ENCODE assay signal across 33 mouse cellular contexts in the genomic region with DNA sequence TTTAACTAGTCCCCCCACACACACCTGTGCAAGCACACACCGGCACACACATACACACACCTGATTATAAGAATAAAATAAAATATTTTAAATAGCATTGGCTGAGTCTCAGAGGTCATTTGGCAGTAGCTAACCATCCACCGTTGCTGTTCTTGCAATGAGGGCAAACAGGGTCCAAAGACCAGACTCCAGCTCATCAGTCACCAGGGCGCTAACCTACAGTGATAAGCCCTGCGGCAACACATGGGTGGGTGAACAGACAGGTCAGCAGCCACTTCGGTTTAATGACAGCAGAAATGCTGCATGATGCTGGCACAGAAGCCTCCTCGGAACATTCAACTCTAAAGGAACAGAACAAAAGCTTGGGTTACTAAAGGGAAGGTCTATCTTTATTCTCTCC. TPM values are rescaled to one million over a fixed set of nuclear protein-coding genes. Genes with fewer than 3 reads are reported as not detected.
A peak's percentile ranks its signal among the peaks of the same experiment; 100 is the strongest.
DNase-seq lines count a peak whose midpoint lies in the region; ATAC-seq and TF ChIP-seq lines count a peak whose summit lies in the region.
"Had no signal": no experiment of that assay in that cellular context is flagged by ENCODE, and none has a peak within 500 bp of the region (broad histone marks: within the 10 kb centered on the region; RNA-seq: fewer than 3 reads in every experiment).

No protein-coding gene starts in this region.

- no peak for TF ChIP-seq CTCF in liver, embryonic 14.5 days (IDR thresholded peaks at IDR 0.05; ENCODE audit: low read depth)

- H3K4me2 ChIP-seq in hindbrain, embryonic 11.5 days (replicated peaks; ENCODE audit: low read depth, low read length), result no peak overlapping the region
- no peak overlapping the region for H3K4me2 ChIP-seq in kidney, embryonic 15.5 days
- H3K4me2 ChIP-seq in liver, embryonic 14.5 days (ENCODE audit: low read depth), result no peak overlapping the region
- H3K4me2 ChIP-seq: hindbrain, embryonic 14.5 days; midbrain, embryonic 12.5 days; neural tube, embryonic 15.5 days had no signal

- H3K4me3 ChIP-seq in hindbrain, embryonic 10.5 days, result no peak overlapping the region
- H3K4me3 ChIP-seq in hindbrain, embryonic 11.5 days (ENCODE audit: low read depth, low read length), result no peak overlapping the region
- H3K4me3 ChIP-seq in kidney, embryonic 15.5 days (replicated peaks), result no peak overlapping the region
- H3K4me3 ChIP-seq in liver, embryonic 14.5 days (ENCODE audit: insufficient read depth in 1 of 2, low read depth in 2 of 2, low read length in 2 of 2), result no peak overlapping the region
- H3K4me3 ChIP-seq: midbrain, embryonic 12.5 days; neural tube, embryonic 15.5 days had no signal

- H3K27ac ChIP-seq in hindbrain, embryonic 10.5 days, result 0 out of 2 replicates have a peak overlapping the region, but pooled peaks have one; percentile 30
- no peak overlapping the region for H3K27ac ChIP-seq in hindbrain, embryonic 11.5 days (ENCODE audit: low read depth, low read length)
- H3K27ac ChIP-seq in kidney, embryonic 15.5 days, result no peak overlapping the region
- H3K27ac ChIP-seq in liver, embryonic 14.5 days, result no peak overlapping the region
- H3K27ac ChIP-seq: hindbrain, embryonic 14.5 days; neural tube, embryonic 15.5 days had no signal

- H3K27me3 ChIP-seq in hindbrain, embryonic 10.5 days (ENCODE audit: insufficient read depth, poor library complexity, severe bottlenecking), result no peaks in the 10 kb centered on the region
- no peaks in the 10 kb centered on the region for H3K27me3 ChIP-seq in hindbrain, embryonic 11.5 days (ENCODE audit: control insufficient read depth, insufficient read depth, low read length)
- no peaks in the 10 kb centered on the region for H3K27me3 ChIP-seq in kidney, embryonic 15.5 days
- H3K27me3 ChIP-seq in liver, embryonic 14.5 days (ENCODE audit: control insufficient read depth, insufficient read depth, low read length), result no peaks in the 10 kb centered on the region
- H3K27me3 ChIP-seq: midbrain, embryonic 12.5 days; neural tube, embryonic 15.5 days had no signal

- H3K36me3 ChIP-seq in hindbrain, embryonic 10.5 days, result no peaks in the 10 kb centered on the region
- no peaks in the 10 kb centered on the region for H3K36me3 ChIP-seq in hindbrain, embryonic 11.5 days (ENCODE audit: control insufficient read depth, insufficient read depth, low read length)
- H3K36me3 ChIP-seq in kidney, embryonic 15.5 days, result no peaks in the 10 kb centered on the region
- no peaks in the 10 kb centered on the region for H3K36me3 ChIP-seq in liver, embryonic 14.5 days (replicated peaks; ENCODE audit: control insufficient read depth, insufficient read depth, low read depth)
- H3K36me3 ChIP-seq: midbrain, embryonic 12.5 days; neural tube, embryonic 15.5 days had no signal

- no peak for DNase-seq in hindbrain, embryonic 10.5 days (ENCODE audit: low spot score)
- no peak for DNase-seq in hindbrain, embryonic 11.5 days (ENCODE audit: low spot score)
- DNase-seq in kidney, adult 9 months, result peak; percentile 63
- no peak for DNase-seq in liver, embryonic 14.5 days (ENCODE audit: low read depth in 3 of 3, low spot score in 3 of 3)
- peak; percentile 11 for DNase-seq in retina, postnatal 7 days (ENCODE audit: low read depth, low spot score)
- DNase-seq in thymus, postnatal 0 days (ENCODE audit: low spot score), result no peak
- no peak for DNase-seq in adrenal gland, postnatal 25 days
- DNase-seq: adrenal gland, postnatal 14 days; cerebellum, adult 9-10 months; layer of hippocampus, postnatal 36 days; lung, adult 18-20 months; lung, postnatal 14 days; right cerebral cortex, postnatal 25 days; spleen, adult 18-20 months had no signal

- H3K4me1 ChIP-seq in hindbrain, embryonic 10.5 days (replicated peaks), result peaks cover 18% of the 10 kb centered on the region; the same call in 1 of the 2 replicates
- H3K4me1 ChIP-seq in hindbrain, embryonic 11.5 days (replicated peaks; ENCODE audit: control insufficient read depth, insufficient read depth, low read length), result no peaks in the 10 kb centered on the region
- no peaks in the 10 kb centered on the region for H3K4me1 ChIP-seq in kidney, embryonic 15.5 days
- H3K4me1 ChIP-seq in liver, embryonic 14.5 days (replicated peaks; ENCODE audit: control insufficient read depth in 2 of 2, insufficient read depth in 2 of 2, low read length in 1 of 2), result no peaks in the 10 kb centered on the region; a peak in 1 of 4 replicates
- H3K4me1 ChIP-seq: neural tube, embryonic 15.5 days had no signal

- no peak overlapping the region for H3K9ac ChIP-seq in hindbrain, embryonic 11.5 days (ENCODE audit: low read depth, low read length)
- H3K9ac ChIP-seq in kidney, embryonic 15.5 days, result no peak overlapping the region
- H3K9ac ChIP-seq in liver, embryonic 14.5 days (replicated peaks), result no peak overlapping the region
- H3K9ac ChIP-seq: hindbrain, embryonic 14.5 days; midbrain, embryonic 12.5 days; neural tube, embryonic 15.5 days had no signal

- no peak for TF ChIP-seq EP300 in liver, embryonic 14.5 days (IDR thresholded peaks at IDR 0.05; ENCODE audit: low read depth)

- ATAC-seq in hindbrain, embryonic 11.5 days (ENCODE audit: low FRiP score), result no peak
- no peak for ATAC-seq in kidney, embryonic 15.5 days (replicated peaks; ENCODE audit: low FRiP score)
- 0 out of 2 replicates have a peak, but pooled peaks have one; percentile 43 for ATAC-seq in liver, embryonic 14.5 days (ENCODE audit: insufficient read depth)
- ATAC-seq: CD4-positive, CD25-positive, alpha-beta regulatory T cell, adult 4 months; inflammation-experienced regulatory T-cells, adult 6 months had no signal

- H3K9me3 ChIP-seq in hindbrain, embryonic 10.5 days, result no peaks in the 10 kb centered on the region
- H3K9me3 ChIP-seq in hindbrain, embryonic 11.5 days (ENCODE audit: control insufficient read depth, low read length), result no peaks in the 10 kb centered on the region
- H3K9me3 ChIP-seq in kidney, embryonic 15.5 days (replicated peaks), result no peaks in the 10 kb centered on the region
- H3K9me3 ChIP-seq in liver, embryonic 14.5 days (ENCODE audit: control insufficient read depth, low read length), result no peaks in the 10 kb centered on the region
- H3K9me3 ChIP-seq: midbrain, embryonic 12.5 days; neural tube, embryonic 15.5 days had no signal

- WGBS in hindbrain, embryonic 10.5 days, result 81% methylated on average over 6 of the region's 6 CpGs
- WGBS in hindbrain, embryonic 11.5 days, result 78% methylated on average over 6 of the region's 6 CpGs
- WGBS in kidney, embryonic 15.5 days, result 75% methylated on average over 6 of the region's 6 CpGs
- 69% methylated on average over 6 of the region's 6 CpGs for WGBS in liver, embryonic 14.5 days (ENCODE audit: insufficient replicate concordance)

RNA-seq across cellular contexts. Expression of gene Tas2r134, which starts 54.9 kb away (rescaled TPM):
- polyA plus RNA-seq in hindbrain, embryonic 10.5 days (2016; fragmentation: Nextera tagmentation; extraction: Ambion mirVana), result not detected in 2 replicates
- polyA plus RNA-seq in hindbrain, embryonic 11.5 days (2014; fragmentation: Nextera tagmentation; extraction: Ambion mirVana), result not detected in 2 replicates
- not detected in 2 replicates for polyA plus RNA-seq in kidney, embryonic 15.5 days (2015; fragmentation: Nextera tagmentation; extraction: Ambion mirVana)
- polyA plus RNA-seq in liver, embryonic 14.5 days (2012; rRNA removed), result not detected in 2 replicates
- polyA plus RNA-seq in liver, embryonic 14.5 days (2014; fragmentation: Nextera tagmentation; extraction: Ambion mirVana), result not detected in 2 replicates
- polyA plus RNA-seq in thymus, postnatal 0 days (2015; fragmentation: Nextera tagmentation; extraction: Ambion mirVana), result not detected in 2 replicates
- total RNA-seq in adrenal gland, postnatal 25 days (2021), result not detected in 2 replicates
- total RNA-seq: adrenal gland, postnatal 14 days; gastrocnemius, postnatal 4 days; heart, adult 8-10 months; heart, postnatal 25 days; layer of hippocampus, adult 8-10 months; layer of hippocampus, postnatal 36 days; left cerebral cortex, postnatal 10 days; megakaryocyte progenitor cell, adult 5-6 weeks had no signal
- polyA plus RNA-seq: brain, embryonic 14.5 days; CD4-positive, CD25-positive, alpha-beta regulatory T cell, adult 4 months; cortical plate, adult 2 months; embryonic facial prominence, embryonic 11.5 days; forebrain, embryonic 11.5 days; heart, embryonic 14.5 days; hindbrain, embryonic 14.5 days; inflammation-experienced regulatory T-cells, adult 6 months; limb, embryonic 11.5 days; midbrain, embryonic 12.5 days; neural tube, embryonic 15.5 days; urinary bladder, adult 2 months had no signal

Comparison
In these comparisons a context has a peak if more than half of its experiments do, and no peak if none do; other contexts are left out.
1. DNase-seq: peak in kidney, adult 9 months (single experiment) and retina, postnatal 7 days (single experiment); none in hindbrain, embryonic 10.5 days (single experiment), hindbrain, embryonic 11.5 days (single experiment), liver, embryonic 14.5 days (0 of 3), thymus, postnatal 0 days (single experiment) and adrenal gland, postnatal 25 days (single experiment).